Mouse (Mus musculus): ENCODE data around the gene Gabrg2.

DNA sequence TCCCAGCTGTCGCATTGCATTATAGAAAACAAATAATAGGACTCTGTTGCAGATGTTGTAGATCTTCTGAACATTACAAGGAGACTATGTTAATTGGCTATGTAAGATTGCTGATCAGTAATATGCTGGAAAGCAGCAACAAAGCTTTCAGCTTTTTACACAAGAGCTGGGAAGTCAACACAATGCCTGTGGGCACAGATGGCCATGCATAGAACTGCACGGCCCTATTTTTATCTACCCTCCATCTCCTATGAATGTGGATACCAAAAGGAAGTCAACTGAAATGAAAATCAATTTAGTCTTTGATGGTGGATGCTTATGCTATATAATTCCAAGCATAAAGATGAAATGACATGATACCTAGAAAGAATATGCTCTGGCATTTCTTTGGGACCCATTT lies 47.1 kb downstream of the Gabrg2 start:
- no peak for TF ChIP-seq POLR2A (IDR thresholded peaks at IDR 0.05; ENCODE audit: insufficient read length, low read depth)
- no peak for TF ChIP-seq MAX (IDR thresholded peaks at IDR 0.05; ENCODE audit: low read depth)
